Mouse (Mus musculus) C2C12 (cell line): ENCODE results near the gene 9930021J03Rik. TPM values are rescaled to one million over a fixed set of nuclear protein-coding genes. Genes with fewer than 3 reads are reported as not detected.

Source experiments
- H3K27me3 ChIP-seq: one replicate; pipeline ENCODE4 v1.6.1; 2011; ENCODE audit not compliant: control insufficient read depth, insufficient read depth, insufficient read length
- H3K36me3 ChIP-seq: one replicate; pipeline ENCODE4 v1.6.1; 2011; ENCODE audit not compliant: control insufficient read depth, insufficient read depth
- H3K4me3 ChIP-seq: one replicate; pipeline ENCODE4 v1.5.1; 2011; ENCODE audit warnings: mild to moderate bottlenecking, control low read depth; ENCODE audit not compliant: poor library complexity, insufficient read depth, severe bottlenecking
- H3K79me2 ChIP-seq: one replicate; pipeline ENCODE4 v1.6.1; 2011; ENCODE audit not compliant: control insufficient read depth, insufficient read depth
- H3K79me3 ChIP-seq: one replicate; pipeline ENCODE4 v1.6.1; 2011; ENCODE audit warnings: low read depth, control low read depth
- H3ac ChIP-seq: one replicate; pipeline ENCODE3; 2011; ENCODE audit warnings: low read depth; ENCODE audit not compliant: control insufficient read depth, insufficient read length
- CEBPB ChIP-seq: IDR thresholded peaks from one replicate; pipeline ENCODE4 v1.6.1; 2011; ENCODE audit warnings: low read depth, mild to moderate bottlenecking, control low read depth, moderate library complexity
- CTCF ChIP-seq: IDR thresholded peaks from one replicate; pipeline ENCODE4 v1.5.1; 2011; ENCODE audit not compliant: control insufficient read depth, insufficient read depth, insufficient read length
- FOSL1 ChIP-seq: IDR thresholded peaks from one replicate; pipeline ENCODE4 v1.8.0; 2011; ENCODE audit warnings: mild to moderate bottlenecking, low read length; ENCODE audit not compliant: poor library complexity, insufficient read depth, severe bottlenecking
- MAX ChIP-seq: IDR thresholded peaks from one replicate; pipeline ENCODE4 v1.6.1; 2011; ENCODE audit warnings: mild to moderate bottlenecking, control low read depth
- MYOD1 ChIP-seq: IDR thresholded peaks from one replicate; pipeline ENCODE4 v1.6.1; 2011; ENCODE audit warnings: low read depth; ENCODE audit not compliant: control insufficient read depth, insufficient read length
- MYOG ChIP-seq: IDR thresholded peaks from one replicate; pipeline ENCODE4 v1.6.1; 2011; ENCODE audit not compliant: control insufficient read depth, insufficient read length; ENCODE audit errors: extremely low read depth
- USF1 ChIP-seq: IDR thresholded peaks from one replicate; pipeline ENCODE4 v1.6.1; 2011; ENCODE audit warnings: low read depth, mild to moderate bottlenecking, control low read depth, moderate library complexity
- polyA plus RNA-seq: library from polyadenylated mRNA; unstranded; fragments of >200 nt; fragmentation: generic; extraction: Trizol; gene quantifications from one replicate; pipeline ENCODE4 v1.2.1, GENCODE M21; 2012; ENCODE audit warnings: missing spikeins

9930021J03Rik gene
- polyA plus RNA-seq, 1 experiment, result 2.3 TPM

DNA sequence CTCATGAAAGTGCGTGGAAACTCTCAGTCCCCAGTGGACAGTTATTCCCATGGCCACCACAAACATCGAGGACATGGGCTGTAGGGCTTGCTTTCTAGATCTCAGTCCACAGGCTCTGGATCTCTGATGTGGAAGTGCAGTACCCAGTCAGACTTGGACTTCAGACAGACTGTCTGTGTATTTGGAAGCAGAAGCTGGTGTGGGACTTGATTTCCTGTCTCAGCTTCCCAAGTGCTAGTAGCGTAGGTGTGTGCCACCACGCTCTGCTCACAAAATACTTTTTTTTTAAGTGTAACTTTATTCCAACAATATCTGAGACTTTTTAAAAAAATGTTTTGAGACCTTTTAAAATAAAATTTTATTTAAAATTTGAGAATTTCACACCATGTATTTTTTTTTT lies 109.5 kb downstream of the 9930021J03Rik start:
- Histone ChIP-seq H3K79me2 (no peaks in the 10 kb centered on the region), H3K27me3 (peaks cover 3% of the 10 kb centered on the region), H3K4me3 (no peak overlapping the region), H3K79me3 (no peaks in the 10 kb centered on the region), H3ac (no peak overlapping the region), H3K36me3 (no peaks in the 10 kb centered on the region)
- no peak for TF ChIP-seq MYOD1
- no peak for TF ChIP-seq CEBPB
- no peak for TF ChIP-seq USF1
- TF ChIP-seq MYOG, result no peak
- TF ChIP-seq FOSL1, result no peak
- TF ChIP-seq CTCF, result no peak
- TF ChIP-seq MAX, result no peak

- H3K36me3 ChIP-seq, result no peaks in the 10 kb centered on the region
- H3ac ChIP-seq, result no peak overlapping the region
- no peaks in the 10 kb centered on the region for H3K79me3 ChIP-seq
- no peaks in the 10 kb centered on the region for H3K79me2 ChIP-seq
- H3K27me3 ChIP-seq, result no peaks in the 10 kb centered on the region
- TF ChIP-seq MYOG, result no peak
- no peak overlapping the region for H3K4me3 ChIP-seq
Observed at GRCm38 (mm10) chr19:29695071-29695470, 110.7 kb downstream of the 9930021J03Rik start.

- no peaks in the 10 kb centered on the region for H3K79me2 ChIP-seq
- no peaks in the 10 kb centered on the region for H3K79me3 ChIP-seq
- H3ac ChIP-seq, result no peak overlapping the region
- no peak for TF ChIP-seq USF1
- no peak for TF ChIP-seq MAX
- TF ChIP-seq FOSL1, result no peak
- no peak for TF ChIP-seq CTCF
- no peak for TF ChIP-seq CEBPB
- no peaks in the 10 kb centered on the region for H3K27me3 ChIP-seq
- H3K36me3 ChIP-seq, result no peaks in the 10 kb centered on the region
- no peak overlapping the region for H3K4me3 ChIP-seq
Observed at GRCm38 (mm10) chr19:29683844-29684540, 121.8 kb downstream of the 9930021J03Rik start.

DNA sequence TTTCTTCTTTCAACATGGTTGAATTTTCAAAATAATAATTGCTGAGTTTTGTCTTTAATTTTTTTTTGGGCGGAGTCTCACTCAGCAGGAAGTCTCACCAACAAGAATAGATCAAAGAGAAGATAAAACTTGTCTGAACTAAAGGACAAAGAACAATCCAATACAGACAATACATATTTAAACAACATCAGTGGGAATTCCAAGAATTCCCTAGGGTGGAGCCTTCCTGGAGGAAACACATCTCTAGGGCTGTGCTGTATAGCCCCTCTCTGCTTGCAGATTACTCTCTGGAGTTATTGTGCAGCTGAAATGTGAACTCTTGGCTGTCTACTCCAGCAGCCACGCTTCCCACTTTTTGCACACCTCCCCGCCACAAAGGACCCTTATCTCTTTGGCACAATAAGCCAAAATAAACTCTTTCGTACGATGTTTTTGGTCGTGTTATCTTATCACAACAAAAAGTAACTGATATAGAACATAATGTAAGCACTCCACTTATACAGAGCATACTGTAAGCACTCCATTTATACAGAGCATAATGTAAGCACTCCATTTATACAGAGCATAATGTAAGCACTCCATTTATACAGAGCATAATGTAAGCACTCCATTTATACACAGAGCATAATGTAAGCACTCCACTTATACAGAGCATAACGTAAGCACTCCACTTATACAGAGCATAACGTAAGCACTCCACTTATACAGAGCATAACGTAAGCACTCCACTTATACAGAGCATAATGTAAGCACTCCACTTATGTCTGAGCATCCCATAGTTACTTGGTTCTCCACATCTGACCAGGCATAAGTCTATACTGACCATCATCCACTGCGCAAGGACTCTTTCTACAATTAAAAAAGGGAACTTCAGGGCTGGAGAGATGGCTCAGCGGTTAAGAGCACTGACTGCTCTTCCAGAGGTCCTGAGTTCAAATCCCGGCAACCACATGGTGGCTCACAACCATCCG lies 125.3 kb downstream of the 9930021J03Rik start:
- no peak for TF ChIP-seq MAX
- TF ChIP-seq CEBPB, result no peak
- TF ChIP-seq MYOD1, result no peak
- TF ChIP-seq USF1, result no peak
- TF ChIP-seq CTCF, result no peak
- no peak overlapping the region for H3K4me3 ChIP-seq
- no peaks in the 10 kb centered on the region for H3K79me3 ChIP-seq
- no peaks in the 10 kb centered on the region for H3K27me3 ChIP-seq
- H3K36me3 ChIP-seq, result no peaks in the 10 kb centered on the region
- H3ac ChIP-seq, result no peak overlapping the region
- no peaks in the 10 kb centered on the region for H3K79me2 ChIP-seq

GRCm38 (mm10) chr19:29678181-29678778 lies 127.5 kb downstream of the 9930021J03Rik start:
- Histone ChIP-seq H3K79me2 (no peaks in the 10 kb centered on the region), H3ac (no peak overlapping the region), H3K4me3 (no peak overlapping the region), H3K79me3 (no peaks in the 10 kb centered on the region), H3K27me3 (no peaks in the 10 kb centered on the region), H3K36me3 (no peaks in the 10 kb centered on the region)
- no peak for TF ChIP-seq CTCF
